Mouse (Mus musculus) forebrain, embryonic 11.5 days (tissue): ENCODE measurements around the gene Il10. TPM values are rescaled to one million over a fixed set of nuclear protein-coding genes. Genes with fewer than 3 reads are reported as not detected.

Experiments
- ATAC-seq: fragments of 200-750 bp; cut with Nextera tagmentation; replicated peaks from 2 replicates; pipeline ENCODE4 v1.8.0; 2017; ENCODE audit warnings: moderate TSS enrichment; ENCODE audit not compliant: low FRiP score
- DNase-seq: peaks from one replicate; pipeline ENCODE4 v3.0.0-alpha.2; 2017; ENCODE audit warnings: low spot score
- H3K27ac ChIP-seq: fragments of 300-500 bp; sonication (generic); 2 replicates; pipeline ENCODE4 v1.5.1; 2014; ENCODE audit warnings: low read depth, low read length
- H3K27me3 ChIP-seq: fragments of 300-500 bp; sonication (generic); 2 replicates; pipeline ENCODE4 v1.6.1; 2014; ENCODE audit warnings: mild to moderate bottlenecking, low read length, mixed read lengths; ENCODE audit not compliant: control insufficient read depth, insufficient read depth
- H3K36me3 ChIP-seq: fragments of 300-500 bp; sonication (generic); 2 replicates; pipeline ENCODE4 v1.6.1; 2014; ENCODE audit warnings: mild to moderate bottlenecking, low read length, moderate library complexity, mixed read lengths; ENCODE audit not compliant: control insufficient read depth, insufficient read depth
- H3K4me1 ChIP-seq: fragments of 300-500 bp; sonication (generic); replicated peaks from 2 replicates; pipeline ENCODE4 v1.6.1; 2014; ENCODE audit warnings: low read length, mixed read lengths; ENCODE audit not compliant: control insufficient read depth, insufficient read depth
- H3K4me2 ChIP-seq: fragments of 300-500 bp; sonication (generic); 2 replicates; pipeline ENCODE4 v1.6.1; 2014; ENCODE audit warnings: low read depth, mild to moderate bottlenecking, low read length, moderate library complexity, mixed read lengths; ENCODE audit not compliant: severe bottlenecking
- H3K4me3 ChIP-seq: fragments of 300-500 bp; sonication (generic); 2 replicates; pipeline ENCODE4 v1.5.1; 2014; ENCODE audit warnings: low read depth, low read length
- H3K9ac ChIP-seq: fragments of 300-500 bp; sonication (generic); 2 replicates; pipeline ENCODE4 v1.6.1; 2014; ENCODE audit warnings: low read length
- H3K9me3 ChIP-seq: fragments of 300-500 bp; sonication (generic); 2 replicates; pipeline ENCODE4 v1.6.1; 2016; ENCODE audit warnings: low read length, mixed read lengths; ENCODE audit not compliant: control insufficient read depth
- WGBS: fragments of 180-500 bp; shearing (Covaris S2); extraction: QIAGEN DNeasy Blood & Tissue Kit; methylation state at CpG from one replicate; pipeline ENCODE4 v1.1.7; 2014; 5-methylcytosine and 5-hydroxymethylcytosine counted together
- polyA plus RNA-seq: library from polyadenylated mRNA; unstranded; fragments of >200 nt; fragmentation: Nextera tagmentation; extraction: Ambion mirVana; gene quantifications from 2 replicates; pipeline ENCODE4 v1.2.1, GENCODE M21; 2014

Gene Il10
- polyA plus RNA-seq, 1 experiment from 2014 or later = not detected

DNA sequence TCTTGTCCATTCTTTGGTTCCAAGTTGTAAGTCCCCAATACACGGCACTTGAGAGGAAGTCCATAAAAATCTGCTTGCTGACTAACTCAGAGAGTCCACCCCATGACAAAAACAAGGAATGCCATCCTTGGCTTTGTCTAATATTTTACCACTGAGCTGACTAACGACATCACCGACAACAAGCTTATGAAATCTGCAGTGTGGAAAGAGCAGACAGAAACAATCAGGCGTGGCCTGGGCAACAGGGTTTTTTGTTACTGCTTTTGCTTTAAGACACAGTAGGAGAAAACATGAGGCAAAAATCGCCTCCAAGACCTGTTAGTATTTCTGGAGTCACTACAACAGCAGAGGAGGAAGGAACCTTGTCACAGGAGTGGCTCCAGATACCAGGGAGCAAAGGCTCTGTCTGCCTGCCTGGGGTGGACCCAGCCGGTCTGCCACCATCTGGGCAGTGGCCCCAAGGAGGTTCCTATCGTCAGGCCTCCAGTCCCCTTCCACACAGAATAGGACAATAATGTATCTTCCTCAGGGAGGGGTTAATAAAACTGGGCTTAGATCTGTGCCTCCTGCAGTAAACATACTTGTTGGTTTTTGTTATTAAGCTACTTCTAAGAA, 52.8 kb downstream of the Il10 start:
- Histone ChIP-seq H3K27me3 (no peaks in the 10 kb centered on the region), H3K9me3 (no peaks in the 10 kb centered on the region), H3K27ac (no peak overlapping the region), H3K4me1 (peaks cover 2% of the 10 kb centered on the region; the same call in 1 of the 2 replicates), H3K4me2 (no peak overlapping the region), H3K36me3 (no peaks in the 10 kb centered on the region), H3K4me3 (no peak overlapping the region), H3K9ac (no peak overlapping the region)
- 85% methylated on average over 7 of the region's 7 CpGs for WGBS
- no peak for ATAC-seq
- DNase-seq = no peak

DNA sequence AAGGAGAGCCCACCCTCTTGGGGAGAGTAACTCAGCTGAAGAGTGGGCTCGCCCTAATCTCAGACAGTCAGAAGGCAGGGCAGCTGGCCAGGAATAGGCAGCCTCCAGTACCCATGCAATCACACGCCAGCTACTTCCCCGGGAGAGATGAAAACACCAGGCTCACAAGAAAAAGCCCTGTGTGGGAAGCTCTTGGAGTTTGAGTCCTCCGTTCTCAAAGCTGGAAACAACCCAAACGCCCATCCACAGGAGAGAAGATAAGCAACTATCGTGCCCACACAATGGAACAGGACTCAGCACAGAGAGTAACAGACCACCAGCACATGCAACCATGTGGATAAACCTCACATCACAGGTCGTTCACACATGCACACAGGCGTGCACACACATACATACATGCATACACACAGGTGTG, 54.9 kb downstream of the Il10 start:
- Histone ChIP-seq H3K9me3 (no peaks in the 10 kb centered on the region), H3K4me3 (no peak overlapping the region), H3K36me3 (no peaks in the 10 kb centered on the region), H3K9ac (no peak overlapping the region), H3K27me3 (no peaks in the 10 kb centered on the region), H3K27ac (no peak overlapping the region), H3K4me1 (peaks cover 17% of the 10 kb centered on the region), H3K4me2 (no peak overlapping the region)
- 86% methylated on average over 8 of the region's 8 CpGs for WGBS
- no peak for DNase-seq
- no peak for ATAC-seq

Other genes starting within 250 kb of the Il10 start
- gene Fcamr, start 218.9 kb upstream of the Il10 start, polyA plus RNA-seq = not detected in 2 replicates
- not detected in 2 replicates for gene Pigr, start 193.2 kb upstream of the Il10 start, polyA plus RNA-seq
- gene Fcmr, start 154.2 kb upstream of the Il10 start, polyA plus RNA-seq = not detected in 2 replicates
- gene Il24, start 132.4 kb upstream of the Il10 start, polyA plus RNA-seq = not detected in 2 replicates
- not detected in 2 replicates for gene Il20, start 108.4 kb upstream of the Il10 start, polyA plus RNA-seq
- not detected in 2 replicates for gene Il19, start 79.7 kb upstream of the Il10 start, polyA plus RNA-seq
- 52.3 and 57.8 TPM in 2 replicates for gene Mapkapk2, start 78.0 kb downstream of the Il10 start, polyA plus RNA-seq
- 17.1 and 20.8 TPM in 2 replicates for gene Dyrk3, start 118.5 kb downstream of the Il10 start, polyA plus RNA-seq
- gene Eif2d, start 133.3 kb downstream of the Il10 start, polyA plus RNA-seq = 61.8 and 68.5 TPM in 2 replicates
- 0.95 and 1.3 TPM in 2 replicates for gene Rassf5, start 225.4 kb downstream of the Il10 start, polyA plus RNA-seq